Mouse (Mus musculus) cerebellum, adult 2 months (tissue): ENCODE results near the gene Ldlrad3.

Source experiments
- CTCF ChIP-seq: fragments of 200-500 bp; IDR thresholded peaks from 2 replicates; pipeline ENCODE4 v1.5.1; 2011; ENCODE audit warnings: low read depth, mild to moderate bottlenecking, control low read depth, low read length, moderate library complexity, borderline replicate concordance; ENCODE audit not compliant: insufficient read depth
- POLR2A ChIP-seq: fragments of 200-500 bp; IDR thresholded peaks from 2 replicates; pipeline ENCODE4 v1.6.1; 2011; ENCODE audit warnings: low read length, control low read depth, borderline replicate concordance; ENCODE audit not compliant: insufficient read depth

- TF ChIP-seq POLR2A (no peak), CTCF (no peak)
Observed at GRCm38 (mm10) chr2:102072859-102073258, 113.3 kb downstream of the Ldlrad3 start.
